ENCODE assay signal across 22 mouse cellular contexts in the genomic region with DNA sequence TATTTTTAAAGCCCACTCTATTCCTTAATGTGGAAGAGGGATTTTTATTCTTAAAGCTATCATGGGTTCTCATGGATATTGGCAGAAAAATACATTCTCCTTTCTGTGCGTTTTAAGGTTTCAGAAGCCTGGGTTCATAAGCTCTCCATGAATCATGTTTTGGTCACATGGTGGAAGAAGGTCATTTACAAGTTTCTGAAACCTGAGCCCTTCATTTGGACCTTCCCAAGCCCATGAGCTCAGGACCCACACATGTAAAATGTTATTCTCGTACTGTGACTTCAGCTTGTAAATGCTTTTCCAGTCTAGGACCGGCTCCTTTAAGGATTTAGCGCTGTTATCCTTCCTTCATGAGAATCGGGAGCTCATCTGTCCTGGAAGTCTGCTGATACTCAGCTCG.
A peak's percentile ranks its signal among the peaks of the same experiment; 100 is the strongest.
DNase-seq lines count a peak whose midpoint lies in the region; TF ChIP-seq lines count a peak whose summit lies in the region.
"Had no signal": no experiment of that assay in that cellular context is flagged by ENCODE, and none has a peak within 500 bp of the region (broad histone marks: within the 10 kb centered on the region; RNA-seq: fewer than 3 reads in every experiment).

No protein-coding gene starts in this region.

- H3K36me3 ChIP-seq in heart, adult 2 months (ENCODE audit: control insufficient read depth, insufficient read depth, low read length): no peaks in the 10 kb centered on the region
- no peaks in the 10 kb centered on the region for H3K36me3 ChIP-seq in C2C12 (ENCODE audit: control insufficient read depth, insufficient read depth)
- no peaks in the 10 kb centered on the region for H3K36me3 ChIP-seq in myocyte (ENCODE audit: control insufficient read depth, insufficient read depth)
- H3K36me3 ChIP-seq: embryonic facial prominence, embryonic 10.5 days; embryonic facial prominence, embryonic 12.5 days; forebrain, embryonic 15.5 days had no signal

- TF ChIP-seq CTCF in heart, adult 2 months (IDR thresholded peaks at IDR 0.05): no peak
- no peak for TF ChIP-seq CTCF in C2C12 (IDR thresholded peaks at IDR 0.05; ENCODE audit: control insufficient read depth, insufficient read depth, insufficient read length)

- no peak for TF ChIP-seq EP300 in heart, adult 2 months (IDR thresholded peaks at IDR 0.05; ENCODE audit: insufficient read depth, low read depth, low read length)

- peaks cover 1% of the 10 kb centered on the region for H3K4me1 ChIP-seq in heart, adult 2 months (ENCODE audit: control insufficient read depth, insufficient read depth, low read length)

- H3K4me3 ChIP-seq in heart, adult 2 months: no peak overlapping the region
- H3K4me3 ChIP-seq in C2C12 (ENCODE audit: insufficient read depth, poor library complexity, severe bottlenecking) (no peak overlapping the region), myocyte (no peak overlapping the region)
- H3K4me3 ChIP-seq: embryonic facial prominence, embryonic 10.5 days; embryonic facial prominence, embryonic 12.5 days; forebrain, embryonic 13.5 days; forebrain, embryonic 15.5 days had no signal

- H3K79me2 ChIP-seq in heart, adult 2 months (replicated peaks; ENCODE audit: control insufficient read depth, insufficient read depth, low read length): no peaks in the 10 kb centered on the region
- H3K79me2 ChIP-seq in C2C12 (ENCODE audit: control insufficient read depth, insufficient read depth) (no peaks in the 10 kb centered on the region), myocyte (ENCODE audit: control insufficient read depth, insufficient read depth) (no peaks in the 10 kb centered on the region)

- 90% methylated on average over 6 of the region's 6 CpGs for WGBS in heart, adult 2 months

- no peaks in the 10 kb centered on the region for H3K79me3 ChIP-seq in C2C12 (ENCODE audit: low read depth)

- H3ac ChIP-seq in C2C12 (ENCODE audit: control insufficient read depth, insufficient read length, low read depth) (no peak overlapping the region), myocyte (ENCODE audit: control insufficient read depth, insufficient read length) (no peak overlapping the region)

- no peak overlapping the region for H3K9ac ChIP-seq in heart, adult 2 months (ENCODE audit: low read depth, low read length)
- H3K9ac ChIP-seq: embryonic facial prominence, embryonic 12.5 days; forebrain, embryonic 13.5 days; forebrain, embryonic 15.5 days had no signal

- no peak for TF ChIP-seq POLR2A in heart, adult 2 months (IDR thresholded peaks at IDR 0.05; ENCODE audit: insufficient read depth, low read depth, low read length)
- no peak for TF ChIP-seq POLR2A in myocyte (IDR thresholded peaks at IDR 0.05; ENCODE audit: insufficient read length, low read depth)

- no peaks in the 10 kb centered on the region for H3K27me3 ChIP-seq in heart, adult 2 months (ENCODE audit: control insufficient read depth, insufficient read depth, low read length)
- no peaks in the 10 kb centered on the region for H3K27me3 ChIP-seq in C2C12 (ENCODE audit: control insufficient read depth, insufficient read depth, insufficient read length)
- no peaks in the 10 kb centered on the region for H3K27me3 ChIP-seq in myocyte (ENCODE audit: control insufficient read depth, insufficient read depth, insufficient read length)
- H3K27me3 ChIP-seq: embryonic facial prominence, embryonic 12.5 days; forebrain, embryonic 13.5 days; forebrain, embryonic 15.5 days; Patski had no signal

- peak overlapping the region; percentile 37 for H3K4me2 ChIP-seq in myocyte (ENCODE audit: low read depth)
- H3K4me2 ChIP-seq: embryonic facial prominence, embryonic 12.5 days; forebrain, embryonic 13.5 days; forebrain, embryonic 15.5 days had no signal

- intact Hi-C loops in heart, adult 2 months (cut with DNase I): no loop called here

- H3K27ac ChIP-seq in heart, adult 2 months: no peak overlapping the region
- H3K27ac ChIP-seq: embryonic facial prominence, embryonic 10.5 days; embryonic facial prominence, embryonic 12.5 days; forebrain, embryonic 13.5 days; forebrain, embryonic 15.5 days had no signal

- DNase-seq in gastrocnemius, adult 18-20 months (ENCODE audit: low spot score): peak; percentile 52
- no peak for DNase-seq in gastrocnemius, postnatal 4 days (ENCODE audit: low spot score in 2 of 2)
- peak; percentile 2 for DNase-seq in heart, adult 11 months
- no peak for DNase-seq in heart, adult 2 months
- DNase-seq in left cerebral cortex, adult 11 months (ENCODE audit: low spot score): no peak
- no peak for DNase-seq in layer of hippocampus, adult 9-11 months
- DNase-seq: adrenal gland, adult 8-10 months; adrenal gland, postnatal 14 days; adrenal gland, postnatal 36 days; B cell, adult 2 months; cerebellum, adult 11-12 months; cerebellum, adult 2 months; cerebellum, adult 9-10 months; cerebellum, postnatal 10 days; cerebellum, postnatal 25 days had no signal

TF ChIP-seq in C2C12, 6 proteins besides CTCF, POLR2A, EP300 and RAD21:
- no peak for TF ChIP-seq CEBPB (IDR thresholded peaks at IDR 0.05; ENCODE audit: low read depth)
- peak; percentile 69 for TF ChIP-seq USF1 (IDR thresholded peaks at IDR 0.05; ENCODE audit: low read depth)
- TF ChIP-seq MYOD1 (IDR thresholded peaks at IDR 0.05; ENCODE audit: control insufficient read depth, insufficient read length, low read depth): no peak
- no peak for TF ChIP-seq MAX (IDR thresholded peaks at IDR 0.05)

TF ChIP-seq in myocyte, 11 proteins besides CTCF, POLR2A, EP300 and RAD21:
- TF ChIP-seq TCF3 (IDR thresholded peaks at IDR 0.05; ENCODE audit: insufficient read length, low read depth): no peak
- TF ChIP-seq REST (IDR thresholded peaks at IDR 0.05; ENCODE audit: insufficient read depth, insufficient read length): no peak
- TF ChIP-seq POLR2AphosphoS2 (IDR thresholded peaks at IDR 0.05; ENCODE audit: insufficient read length, low read depth): no peak
- TF ChIP-seq USF1 (IDR thresholded peaks at IDR 0.05; ENCODE audit: low read depth): peak; percentile 81

Comparison
In these comparisons a context has a peak if more than half of its experiments do, and no peak if none do; other contexts are left out.
1. DNase-seq: peak in gastrocnemius, adult 18-20 months (single experiment) and heart, adult 11 months (single experiment); none in gastrocnemius, postnatal 4 days (0 of 2), heart, adult 2 months (0 of 2), left cerebral cortex, adult 11 months (single experiment) and layer of hippocampus, adult 9-11 months (single experiment).